Mouse (Mus musculus) embryonic facial prominence, embryonic 11.5 days (tissue): ENCODE results near the gene Cct8l1. TPM values are rescaled to one million over a fixed set of nuclear protein-coding genes. Genes with fewer than 3 reads are reported as not detected.

ENCODE experiments used
- ATAC-seq: fragments of 200-750 bp; cut with Nextera tagmentation; replicated peaks from 2 replicates; pipeline ENCODE4 v1.8.0; 2017; ENCODE audit warnings: low read depth; ENCODE audit not compliant: insufficient number of reproducible peaks, low FRiP score, low TSS enrichment
- DNase-seq: peaks from one replicate; pipeline ENCODE4 v3.0.0-alpha.2; 2015; ENCODE audit warnings: low spot score
- H3K27ac ChIP-seq: fragments of 300-500 bp; sonication (generic); replicated peaks from 2 replicates; pipeline ENCODE4 v1.5.1; 2014; ENCODE audit warnings: mild to moderate bottlenecking, low read depth, low read length, control low read depth
- H3K27me3 ChIP-seq: fragments of 300-500 bp; sonication (generic); 2 replicates; pipeline ENCODE4 v1.6.1; 2014; ENCODE audit warnings: mild to moderate bottlenecking, low read length, moderate library complexity, mixed read lengths; ENCODE audit not compliant: control insufficient read depth, insufficient read depth
- H3K36me3 ChIP-seq: fragments of 300-500 bp; sonication (generic); replicated peaks from 2 replicates; pipeline ENCODE4 v1.6.1; 2014; ENCODE audit warnings: low read depth, mild to moderate bottlenecking, low read length, moderate library complexity, mixed read lengths; ENCODE audit not compliant: control insufficient read depth, insufficient read depth
- H3K4me1 ChIP-seq: fragments of 300-500 bp; sonication (generic); 2 replicates; pipeline ENCODE4 v1.6.1; 2014; ENCODE audit warnings: low read length, mixed read lengths; ENCODE audit not compliant: control insufficient read depth, insufficient read depth
- H3K4me2 ChIP-seq: fragments of 300-500 bp; sonication (generic); 2 replicates; pipeline ENCODE4 v1.6.1; 2014; ENCODE audit warnings: low read depth, mild to moderate bottlenecking, control low read depth, low read length, moderate library complexity
- H3K4me3 ChIP-seq: fragments of 300-500 bp; sonication (generic); 2 replicates; pipeline ENCODE4 v1.5.1; 2014; ENCODE audit warnings: low read depth, low read length, control low read depth
- H3K9ac ChIP-seq: fragments of 300-500 bp; sonication (generic); replicated peaks from 2 replicates; pipeline ENCODE4 v1.6.1; 2014; ENCODE audit warnings: mild to moderate bottlenecking, control low read depth, low read length
- H3K9me3 ChIP-seq: fragments of 300-500 bp; sonication (generic); replicated peaks from 2 replicates; pipeline ENCODE4 v1.6.1; 2016; ENCODE audit warnings: mild to moderate bottlenecking, low read length, inconsistent platforms, mixed read lengths; ENCODE audit not compliant: control insufficient read depth
- WGBS: fragments of 180-500 bp; shearing (Covaris S2); extraction: QIAGEN DNeasy Blood & Tissue Kit; methylation state at CpG from one replicate; pipeline ENCODE4 v1.1.7; 2014; 5-methylcytosine and 5-hydroxymethylcytosine counted together
- polyA plus RNA-seq: library from polyadenylated mRNA; unstranded; fragments of >200 nt; fragmentation: Nextera tagmentation; extraction: Ambion mirVana; gene quantifications from 2 replicates; pipeline ENCODE4 v1.2.1, GENCODE M21; 2014

The Cct8l1 gene
- polyA plus RNA-seq, 1 experiment from 2014 or later: not detected

- H3K27me3 ChIP-seq: no peaks in the 10 kb centered on the region
- H3K9ac ChIP-seq: no peak overlapping the region
- H3K4me3 ChIP-seq: no peak overlapping the region
- H3K4me2 ChIP-seq: no peak overlapping the region
- DNase-seq (no peak), ATAC-seq (no peak)
- no peaks in the 10 kb centered on the region for H3K9me3 ChIP-seq
- 91% methylated on average over 5 of the region's 5 CpGs for whole genome bisulfite sequencing
- no peak overlapping the region for H3K27ac ChIP-seq
- no peaks in the 10 kb centered on the region for H3K4me1 ChIP-seq
- no peaks in the 10 kb centered on the region for H3K36me3 ChIP-seq
These were observed 5.6 kb downstream of the Cct8l1 start for GRCm38 (mm10) chr5:25521461-25521860.

- no peak for ATAC-seq
- Histone ChIP-seq H3K4me2 (no peak overlapping the region), H3K36me3 (no peaks in the 10 kb centered on the region), H3K9ac (no peak overlapping the region), H3K27me3 (no peaks in the 10 kb centered on the region), H3K4me3 (no peak overlapping the region), H3K4me1 (no peaks in the 10 kb centered on the region), H3K9me3 (no peaks in the 10 kb centered on the region), H3K27ac (no peak overlapping the region)
- DNase-seq: no peak
- WGBS: 32% methylated on average over 5 of the region's 5 CpGs
These were observed 10.2 kb downstream of the Cct8l1 start for GRCm38 (mm10) chr5:25526116-25526515.

GRCm38 (mm10) chr5:25526926-25527325, 11.1 kb downstream of the Cct8l1 start:
- ATAC-seq: no peak
- Histone ChIP-seq H3K4me3 (no peak overlapping the region), H3K36me3 (no peaks in the 10 kb centered on the region), H3K4me2 (no peak overlapping the region), H3K27ac (no peak overlapping the region), H3K9ac (0 out of 2 replicates have a peak overlapping the region, but pooled peaks have one; percentile 5), H3K27me3 (no peaks in the 10 kb centered on the region), H3K4me1 (no peaks in the 10 kb centered on the region), H3K9me3 (no peaks in the 10 kb centered on the region)
- no peak for DNase-seq
- 39% methylated on average over 4 of the region's 4 CpGs for WGBS

- Histone ChIP-seq H3K4me1 (no peaks in the 10 kb centered on the region), H3K27ac (no peak overlapping the region), H3K9me3 (no peaks in the 10 kb centered on the region), H3K27me3 (no peaks in the 10 kb centered on the region), H3K9ac (no peak overlapping the region), H3K36me3 (no peaks in the 10 kb centered on the region), H3K4me2 (no peak overlapping the region), H3K4me3 (no peak overlapping the region)
- ATAC-seq (no peak), DNase-seq (no peak)
- 33% methylated on average over 1 of the region's 1 CpGs for WGBS
These were observed 12.1 kb downstream of the Cct8l1 start for GRCm38 (mm10) chr5:25527971-25528370.

GRCm38 (mm10) chr5:25528851-25529528, 13.1 kb downstream of the Cct8l1 start:
- DNase-seq: no peak

GRCm38 (mm10) chr5:25529529-25530421, 13.9 kb downstream of the Cct8l1 start:
- WGBS: under 1% methylated on average over 72 of the region's 87 CpGs
- Histone ChIP-seq H3K27ac (peak overlapping the region; percentile 89), H3K36me3 (no peaks in the 10 kb centered on the region), H3K9me3 (no peaks in the 10 kb centered on the region), H3K9ac (peak overlapping the region; percentile 47), H3K4me1 (no peaks in the 10 kb centered on the region), H3K4me3 (peak overlapping the region; percentile 67), H3K27me3 (no peaks in the 10 kb centered on the region), H3K4me2 (peak overlapping the region; percentile 54)
- DNase-seq (peak; percentile 100), ATAC-seq (peak; percentile 100)

More at GRCm38 (mm10) chr5:25528851-25529528, 13.1 kb downstream of the Cct8l1 start:
- no peaks in the 10 kb centered on the region for H3K9me3 ChIP-seq
- peak overlapping the region; percentile 47 for H3K4me2 ChIP-seq
- peak overlapping the region; percentile 41; the same call in 1 of the 2 replicates for H3K9ac ChIP-seq
- H3K36me3 ChIP-seq: no peaks in the 10 kb centered on the region
- H3K27me3 ChIP-seq: no peaks in the 10 kb centered on the region
- no peak overlapping the region for H3K27ac ChIP-seq
- no peaks in the 10 kb centered on the region for H3K4me1 ChIP-seq
- ATAC-seq: no peak; the same call in 1 of the 2 replicates
- peak overlapping the region; percentile 67 for H3K4me3 ChIP-seq
- 12% methylated on average over 22 of the region's 22 CpGs for WGBS

GRCm38 (mm10) chr5:25530629-25531028, 14.8 kb downstream of the Cct8l1 start:
- DNase-seq (no peak), ATAC-seq (no peak)
- Histone ChIP-seq H3K9ac (no peak overlapping the region), H3K4me2 (no peak overlapping the region), H3K9me3 (no peaks in the 10 kb centered on the region), H3K4me1 (no peaks in the 10 kb centered on the region), H3K27ac (no peak overlapping the region), H3K4me3 (peak overlapping the region; percentile 67), H3K36me3 (no peaks in the 10 kb centered on the region), H3K27me3 (no peaks in the 10 kb centered on the region)
- WGBS: 34% methylated on average over 2 of the region's 2 CpGs
